Mouse (Mus musculus) lung, postnatal 14 days (tissue): Measurements from ENCODE around the gene Olfr1466.

ENCODE experiments used
- DNase-seq: peaks from one replicate; pipeline ENCODE4 v3.0.0; 2021

Olfr1466 gene

GRCm38 (mm10) chr19:13338562-13338961 lies at the start of gene Olfr1466:
TSS of gene Olfr1466 (plus strand) at chr19:13338862.
- DNase-seq: no peak

GRCm38 (mm10) chr19:13315441-13315840 lies 23.2 kb upstream of the Olfr1466 start, which contains the start of gene Olfr1465:
TSS of gene Olfr1465 (minus strand) at chr19:13315541.
- no peak for DNase-seq

DNA sequence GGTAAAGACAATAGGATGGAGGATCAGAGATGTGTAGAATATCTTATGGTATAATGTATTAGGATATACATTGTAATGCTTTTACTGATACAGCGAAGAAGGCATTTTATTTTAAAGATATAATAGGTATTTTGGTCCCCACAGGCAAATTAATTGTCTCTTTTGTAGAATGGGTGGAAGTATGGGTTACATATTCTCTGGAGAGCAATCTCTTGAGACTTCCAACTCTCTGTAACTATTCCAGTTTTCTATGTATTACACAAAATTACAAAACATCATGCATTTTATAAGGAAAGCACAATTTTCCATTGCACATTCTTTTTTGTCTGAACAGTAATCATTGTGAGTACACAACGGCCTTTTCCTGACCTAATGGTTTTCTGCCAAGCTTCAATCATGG lies 23.3 kb downstream of the Olfr1466 start, which contains the start of gene Olfr1467:
TSS of gene Olfr1467 (plus strand) at position 301 of the 400 bp plus-strand sequence.
- DNase-seq: no peak
